Mouse (Mus musculus): ENCODE data around the gene Tbata. TPM values are rescaled to one million over a fixed set of nuclear protein-coding genes. Genes with fewer than 3 reads are reported as not detected.

Gene Tbata
- not detected in 2 replicates for polyA plus RNA-seq (2012)

DNA sequence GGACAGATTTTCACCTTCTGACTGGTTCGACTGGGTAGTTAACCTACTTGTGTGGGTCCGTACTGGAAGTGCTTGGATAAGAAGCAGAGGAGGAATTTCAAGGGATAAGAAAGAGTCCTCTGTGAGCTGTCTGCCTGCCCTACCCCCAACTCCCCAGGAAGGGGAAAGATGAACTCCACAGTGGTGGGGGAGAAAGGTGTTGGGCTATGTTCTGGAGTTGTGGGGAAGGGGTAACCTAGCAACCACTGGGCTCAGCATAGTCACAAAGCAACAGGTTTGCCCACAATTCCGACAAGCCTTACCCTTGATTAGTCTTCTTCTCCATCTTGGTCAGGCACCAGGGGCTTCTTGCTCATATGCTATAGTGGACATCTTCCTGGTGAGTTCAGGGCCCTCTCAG, at the start of gene Tbata:
Gene Tbata, plus strand, starts transcription at position 301 of the 400 bp plus-strand sequence.

DNA sequence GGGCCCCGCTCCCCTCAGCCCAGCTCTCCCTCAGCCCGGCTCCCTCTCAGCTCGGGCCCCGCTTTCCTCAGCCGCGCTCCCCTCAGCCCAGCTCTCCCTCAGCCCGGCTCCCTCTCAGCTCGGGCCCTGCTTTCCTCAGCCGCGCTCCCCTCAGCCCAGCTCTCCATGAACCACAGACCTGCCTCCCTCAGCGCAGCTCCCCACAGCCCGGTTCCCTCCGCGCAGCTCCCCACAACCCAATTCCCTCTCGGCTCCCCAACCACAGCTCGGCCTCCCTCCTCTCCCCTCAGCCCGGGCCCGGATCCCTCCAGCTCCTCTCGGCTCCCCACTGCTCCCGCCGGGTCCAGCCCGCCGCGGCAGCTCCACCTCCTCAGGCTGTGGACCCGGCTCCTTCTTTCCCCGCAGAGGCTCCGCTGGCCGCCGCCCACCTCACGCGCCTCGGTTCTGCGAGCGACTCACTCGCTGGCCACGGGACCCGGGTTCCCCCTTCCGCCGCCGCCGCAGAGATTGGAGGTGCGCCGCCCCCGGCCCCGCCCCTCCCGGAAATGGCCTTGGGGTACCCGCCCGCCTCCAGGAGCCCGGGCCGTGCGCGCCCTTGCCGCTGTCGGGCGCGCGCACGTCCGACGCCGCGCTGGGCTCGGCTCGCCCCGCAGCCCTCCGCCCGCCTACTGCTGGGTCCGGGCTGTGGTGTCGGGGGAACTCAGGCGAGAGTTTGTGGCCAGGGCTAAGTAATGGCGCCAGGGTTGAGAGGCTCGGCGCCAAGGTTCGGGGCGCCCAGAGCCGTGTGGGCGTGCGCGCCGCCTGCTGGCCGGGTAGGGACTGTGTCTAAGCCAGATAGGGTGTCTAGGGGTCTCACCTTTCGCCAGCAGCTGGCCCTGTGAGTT, 24.4 kb upstream of the Tbata start, which contains the start of gene Sgpl1:
Gene Sgpl1, minus strand, starts transcription at position 547 of the 884 bp plus-strand sequence.

Other genes with a start within 250 kb of the Tbata start
- gene Pcbd1, start 82.6 kb upstream of the Tbata start, polyA plus RNA-seq (2012): 5.3 and 5.7 TPM in 2 replicates
- 10.4 and 12.5 TPM in 2 replicates for gene Sgpl1, start 24.3 kb upstream of the Tbata start, polyA plus RNA-seq (2012)
- gene Adamts14, start 101.5 kb downstream of the Tbata start, polyA plus RNA-seq (2012): 0.91 and 1.8 TPM in 2 replicates
- 0.43 and 0.73 TPM in 2 replicates for gene Prf1, start 125.9 kb downstream of the Tbata start, polyA plus RNA-seq (2012)
- gene Pald1, start 211.6 kb downstream of the Tbata start, polyA plus RNA-seq (2012): 0.07 and 0.14 TPM in 2 replicates
- gene Nodal, start 246.0 kb downstream of the Tbata start, polyA plus RNA-seq (2012): not detected in 2 replicates

Data from megakaryocyte-erythroid progenitor cell, adult 5 weeks (primary cell).